Mouse (Mus musculus): ENCODE measurements at regions not wholly inside any gene's neighbourhood (a gene's known extent, or its start where the extent isn't known, plus 50 kb on each side); places are given as distances from the start of the nearest gene placed in this dataset.

DNA sequence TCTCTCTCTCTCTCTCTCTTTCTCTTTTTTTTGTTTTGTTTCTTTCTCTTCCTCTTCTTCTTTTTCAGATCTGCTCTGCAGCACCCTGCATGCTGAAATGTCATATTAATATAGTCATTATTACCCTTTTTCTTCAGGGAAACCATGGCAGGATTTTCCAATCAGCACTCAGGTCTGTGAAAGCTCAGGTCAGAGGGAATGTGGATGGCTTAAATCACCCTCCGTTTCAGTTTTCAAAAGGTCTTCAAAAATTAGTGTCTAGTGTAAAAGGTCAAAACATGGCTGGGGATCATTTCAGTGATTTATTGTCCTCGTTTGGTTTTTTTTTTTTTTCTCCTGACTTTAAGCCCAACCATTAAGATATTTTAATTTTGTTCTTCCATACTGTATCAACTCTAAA is 261.5 kb downstream of the Nr2f2 start:
- DNase-seq = no peak

DNA sequence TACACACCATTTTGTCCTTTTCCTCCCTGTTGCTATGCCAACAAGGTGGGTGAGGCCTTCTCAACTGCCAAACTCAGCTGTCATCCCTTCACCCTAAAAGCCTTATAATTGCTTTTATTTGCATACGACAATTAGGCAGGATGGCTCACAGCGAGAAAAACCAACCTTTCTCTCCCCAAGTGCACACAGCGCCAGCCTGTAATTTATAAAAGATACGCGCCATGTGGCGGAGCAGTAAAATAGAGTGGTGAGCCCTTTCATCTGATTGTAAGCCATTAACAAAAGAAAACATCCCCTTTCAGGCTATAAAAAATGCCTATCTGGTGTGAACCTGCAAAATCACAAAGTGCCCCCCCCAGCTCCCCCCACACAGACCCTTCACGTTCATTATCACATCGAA is 262.0 kb downstream of the Nr2f2 start:
- DNase-seq = no peak

DNA sequence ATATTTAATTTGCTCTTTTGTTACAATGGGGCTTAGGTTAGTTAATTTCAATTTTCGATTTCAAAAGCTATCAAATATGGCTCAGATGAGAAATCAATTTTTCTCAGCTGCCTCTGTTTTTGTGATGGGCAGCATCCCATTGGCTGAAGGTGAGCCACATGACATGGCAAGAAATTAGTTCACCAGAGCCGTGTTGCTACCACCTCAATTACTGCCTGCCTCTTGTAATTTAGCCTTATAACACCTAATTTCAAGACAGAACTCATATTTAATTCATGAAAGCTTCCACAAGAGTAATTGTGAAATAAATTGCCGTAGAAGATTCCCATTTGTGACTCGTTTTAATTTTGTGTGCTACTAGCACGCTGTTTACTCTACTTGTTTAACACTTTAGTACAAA is 262.9 kb downstream of the Nr2f2 start:
- DNase-seq = no peak

DNA sequence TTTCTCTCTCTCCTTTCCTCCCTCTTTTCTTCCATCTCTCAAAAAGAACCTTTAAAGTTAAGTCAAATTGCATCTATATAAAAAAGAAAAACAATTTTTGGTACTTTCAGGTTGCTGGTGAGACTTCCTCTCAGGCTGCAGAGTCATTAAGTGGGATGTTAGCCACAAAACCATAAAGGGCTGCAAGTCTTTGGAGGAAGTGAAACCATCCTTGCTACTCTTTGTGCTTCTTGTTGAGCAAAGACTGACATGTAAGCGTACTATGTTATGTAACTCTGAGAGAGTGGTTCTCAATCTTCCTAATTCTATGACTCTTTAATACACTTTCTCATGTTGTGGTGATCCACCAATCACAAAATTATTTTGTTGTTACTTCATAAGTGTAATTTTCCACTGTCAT is 267.5 kb downstream of the Nr2f2 start:
- no peak for DNase-seq

DNA sequence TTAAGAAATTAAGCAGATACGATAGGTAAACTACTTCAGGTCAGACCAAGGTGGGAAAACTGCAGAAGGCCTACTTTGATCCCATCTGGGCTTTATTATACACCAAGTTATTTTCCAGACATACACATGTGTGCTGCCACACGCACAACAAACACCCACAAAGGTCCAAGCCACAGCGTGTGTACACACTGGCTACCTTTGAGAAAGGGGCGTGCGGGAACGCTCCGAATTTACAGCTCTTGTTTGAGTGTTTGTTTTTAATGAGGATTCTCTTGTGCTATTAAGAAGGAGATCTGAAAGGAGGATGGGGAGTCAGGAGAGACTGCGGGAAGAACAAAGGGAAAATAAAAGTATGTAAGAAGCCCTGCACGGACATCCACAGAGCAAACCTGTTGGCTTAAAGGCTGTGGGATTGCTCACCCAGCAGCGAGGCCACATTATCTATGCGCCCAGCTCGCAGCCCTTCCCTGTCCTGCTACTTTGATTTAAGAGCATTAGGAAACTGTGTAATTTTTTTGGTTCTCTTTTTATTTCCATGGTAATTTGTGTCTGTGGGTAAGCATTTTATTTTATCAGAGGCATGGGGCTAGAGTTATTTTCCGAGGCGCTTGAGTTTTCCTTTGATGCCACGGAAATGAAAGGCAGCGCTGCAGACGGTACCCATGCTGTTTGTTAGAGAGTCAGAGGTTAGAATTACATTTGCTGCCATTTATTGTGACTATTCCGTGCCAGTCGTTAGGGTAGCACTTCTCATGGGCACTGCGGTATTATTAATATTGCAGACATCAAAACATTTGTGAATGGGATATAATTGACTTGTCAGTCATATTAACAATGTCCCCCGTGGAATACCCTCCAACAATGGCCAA is 272.4 kb downstream of the Nr2f2 start:
- no peak for DNase-seq

DNA sequence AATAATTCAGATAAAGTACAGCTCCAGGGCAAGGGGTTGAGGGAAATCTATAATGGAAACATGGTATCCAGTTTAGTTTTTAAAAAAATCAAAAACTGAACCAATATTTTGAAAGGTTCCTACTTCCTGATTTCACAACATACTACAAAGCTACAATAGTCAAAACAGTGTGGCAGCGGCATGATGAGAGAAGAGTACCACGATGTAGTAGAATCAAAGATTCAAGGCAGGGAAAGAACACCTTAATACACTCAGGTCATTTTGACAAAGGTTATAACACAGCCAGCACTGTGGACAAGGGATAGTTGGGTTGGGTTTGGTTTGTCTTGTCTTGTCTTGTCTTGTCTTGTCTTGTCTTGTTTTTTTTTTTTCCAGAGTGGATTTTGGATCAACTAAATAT is 274.4 kb downstream of the Nr2f2 start:
- DNase-seq = no peak

GRCm38 (mm10) chr7:70089121-70089520 is 277.4 kb downstream of the Nr2f2 start:
- DNase-seq = no peak

DNA sequence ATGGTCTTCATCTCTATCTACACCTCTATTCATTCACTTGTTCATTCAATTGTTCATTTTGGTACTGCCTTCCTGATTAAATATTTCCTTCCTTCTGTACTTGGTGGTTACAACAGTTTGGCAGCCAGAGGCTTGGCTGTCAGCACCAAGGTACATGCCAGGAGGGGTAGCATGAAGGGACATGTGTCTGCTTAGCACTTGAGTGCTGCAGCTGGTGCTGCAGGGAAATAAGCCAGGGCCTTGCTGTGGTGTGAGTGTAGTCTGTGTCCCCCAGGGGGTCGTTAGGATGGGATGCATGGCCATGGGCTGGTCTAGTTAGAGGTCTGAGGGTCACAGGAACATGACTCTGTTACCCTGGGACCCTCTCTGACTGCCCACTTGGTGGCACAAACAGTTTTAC is 296.9 kb downstream of the Nr2f2 start:
- peak; percentile 68 for DNase-seq

- peak; percentile 82 for DNase-seq
Observed at GRCm38 (mm10) chr7:70067828-70068719, 298.5 kb downstream of the Nr2f2 start.

- no peak for DNase-seq
Observed at GRCm38 (mm10) chr7:70067071-70067470, 299.5 kb downstream of the Nr2f2 start.

GRCm38 (mm10) chr7:70066448-70066847 is 300.1 kb downstream of the Nr2f2 start:
- DNase-seq = peak; percentile 52

- DNase-seq = peak; percentile 85
Observed at GRCm38 (mm10) chr7:70065471-70066130, 300.9 kb downstream of the Nr2f2 start.

DNA sequence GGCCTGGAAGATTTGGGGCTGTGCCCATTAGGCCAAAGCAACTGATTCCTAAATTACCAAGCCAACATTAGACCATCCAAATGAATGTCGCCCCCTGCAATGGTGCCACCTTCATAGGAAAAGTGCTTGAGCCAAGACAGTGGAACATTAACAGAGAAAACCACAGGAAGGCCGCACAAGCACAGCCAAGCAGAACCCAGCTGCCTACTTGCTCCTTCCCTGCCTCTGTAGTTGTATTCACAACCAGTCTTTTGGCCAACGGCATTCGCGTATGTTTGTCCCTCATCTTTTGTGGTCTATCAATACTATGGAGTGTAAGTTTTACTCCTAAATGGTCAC is 319.2 kb downstream of the Nr2f2 start:
- DNase-seq = peak; percentile 76

DNA sequence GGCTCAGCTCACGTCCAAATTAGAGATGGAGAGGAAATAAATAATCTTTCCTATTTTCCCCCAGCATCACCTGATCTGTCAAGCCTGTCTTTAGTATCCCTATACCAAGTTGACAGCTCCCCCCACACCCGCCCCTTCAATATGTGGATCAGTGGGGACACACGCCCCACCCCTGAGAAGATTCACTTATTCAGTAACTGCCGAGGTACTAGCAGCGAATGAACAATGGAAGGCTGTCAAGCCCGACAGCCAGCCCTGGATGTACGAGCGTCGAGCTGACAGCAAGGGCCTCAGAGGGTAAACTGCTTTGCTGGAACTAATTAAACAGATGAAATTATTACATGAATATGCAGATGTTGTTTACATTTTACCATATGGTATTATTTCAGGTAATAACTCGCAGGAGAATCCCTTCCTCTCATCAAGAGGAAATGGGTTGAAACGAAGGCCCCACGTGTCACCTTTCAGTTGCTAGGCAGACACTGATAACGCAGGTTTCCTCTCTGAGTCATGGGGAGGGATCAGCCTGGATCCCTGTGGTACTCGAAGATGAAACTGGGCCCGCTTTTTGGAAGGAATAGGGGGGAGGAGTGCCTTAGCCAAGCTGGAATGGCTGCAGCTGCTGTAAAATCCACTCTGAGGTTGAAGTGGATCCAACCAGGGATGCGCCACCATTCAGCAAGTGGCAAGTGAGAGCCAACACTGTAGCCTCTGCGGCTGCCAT is 319.7 kb downstream of the Nr2f2 start:
- DNase-seq = peak; percentile 63

GRCm38 (mm10) chr7:70037011-70037410 is 329.5 kb downstream of the Nr2f2 start:
- DNase-seq = no peak

- no peak for DNase-seq
Observed at GRCm38 (mm10) chr7:70032857-70033256, 333.7 kb downstream of the Nr2f2 start.

DNA sequence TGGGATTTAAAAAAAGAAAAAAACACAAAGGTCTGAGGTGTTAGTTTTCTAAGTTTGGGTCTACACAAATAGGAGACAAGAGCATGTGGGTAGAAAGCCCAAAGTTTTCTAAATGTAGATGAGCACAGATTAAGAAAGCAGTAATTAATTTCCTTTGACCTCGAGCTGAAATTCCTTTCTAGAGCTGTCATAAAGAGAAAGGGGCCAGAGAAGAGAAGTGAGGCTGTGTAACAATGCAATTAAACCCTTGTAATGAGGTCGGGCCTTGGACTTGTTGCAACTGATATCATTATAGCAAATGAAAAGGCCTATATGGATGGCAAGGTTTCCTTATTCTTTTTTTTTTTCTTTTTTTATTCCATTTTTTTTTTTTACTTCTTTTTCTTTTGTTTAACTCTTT is 337.2 kb downstream of the Nr2f2 start:
- no peak for DNase-seq

DNA sequence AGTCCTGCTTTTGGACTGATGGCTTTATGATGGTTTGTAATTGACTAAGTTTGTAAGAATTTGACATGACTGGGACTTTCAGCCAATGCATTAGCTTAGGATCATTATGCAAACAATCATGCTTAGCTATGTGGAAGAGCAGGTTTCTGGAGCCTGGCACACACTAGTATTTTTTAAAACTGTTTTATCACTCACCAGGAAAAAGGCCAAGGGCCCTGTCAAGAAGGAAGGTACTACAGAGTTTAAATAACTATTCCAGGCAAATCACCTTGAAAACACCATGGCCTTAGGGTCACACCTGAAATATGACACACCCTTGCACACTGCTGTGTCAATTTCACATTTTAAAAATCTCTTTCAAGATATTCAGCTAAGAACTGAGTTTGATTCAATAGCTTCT is 341.0 kb downstream of the Nr2f2 start:
- DNase-seq = no peak

DNA sequence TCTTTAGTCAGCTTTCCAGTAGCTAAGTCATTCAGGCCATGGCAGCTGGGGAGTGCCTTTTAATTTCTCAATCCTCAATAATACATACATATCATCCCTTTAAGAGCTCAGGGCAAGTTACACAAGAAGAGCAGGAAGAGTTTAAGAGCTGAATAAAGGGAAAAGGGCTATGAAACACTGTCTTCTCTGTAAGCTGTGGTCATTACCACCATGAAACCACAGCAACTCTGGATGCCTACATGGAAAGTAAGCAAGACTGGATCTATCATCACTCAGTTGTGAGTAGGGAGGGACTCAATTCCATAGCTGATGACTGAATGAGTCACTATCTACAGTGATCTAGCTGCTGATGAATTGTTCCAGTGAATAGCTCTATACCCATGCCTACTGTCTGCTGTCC is 349.9 kb downstream of the Nr2f2 start:
- no peak for DNase-seq

- no peak for DNase-seq
Observed at GRCm38 (mm10) chr7:70003200-70003986, 363.1 kb downstream of the Nr2f2 start.

- DNase-seq = no peak
Observed at GRCm38 (mm10) chr7:69998756-69999155, 367.8 kb downstream of the Nr2f2 start.
